Mouse (Mus musculus): ENCODE measurements around the gene Kctd3.
A peak's percentile ranks its signal among the peaks of the same experiment; 100 is the strongest.
"Not testable (repeated sequence)": the region's sequence is repeated elsewhere in the genome, so short reads cannot be mapped to it uniquely, and the experiment has no call there.

Gene Kctd3

GRCm38 (mm10) chr1:189007239-189007979, at the start of gene Kctd3:
TSS of gene Kctd3 (minus strand) at chr1:189007841.
- peak; percentile 95 for DNase-seq

GRCm38 (mm10) chr1:189057425-189057824, 49.8 kb upstream of the Kctd3 start:
- no peak for DNase-seq

- DNase-seq = no peak
Measured at GRCm38 (mm10) chr1:189055933-189056332, 48.3 kb upstream of the Kctd3 start.

- peak; percentile 47 for DNase-seq
Measured at GRCm38 (mm10) chr1:189054941-189055551, 47.4 kb upstream of the Kctd3 start.

- no peak for DNase-seq
Measured at GRCm38 (mm10) chr1:189054191-189054590, 46.5 kb upstream of the Kctd3 start.

DNA sequence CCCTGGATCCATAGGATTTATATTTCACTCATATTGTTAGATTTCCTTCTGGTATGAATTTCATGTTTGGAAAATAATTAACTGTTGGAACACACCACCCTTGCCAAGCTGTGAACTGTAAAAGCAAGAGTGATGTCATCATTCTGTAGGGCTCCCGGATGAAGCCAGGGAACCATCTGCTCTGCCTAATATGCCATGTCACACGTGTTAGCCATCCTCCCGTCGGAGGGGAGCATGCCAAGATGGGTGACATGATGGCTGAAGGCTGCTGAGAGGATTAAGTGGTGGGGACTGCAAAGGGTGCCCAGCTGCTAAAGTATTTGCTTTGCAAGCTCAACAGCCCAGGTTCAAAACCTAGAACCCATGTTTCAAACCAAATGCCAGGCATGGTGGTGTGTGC, 44.5 kb upstream of the Kctd3 start:
- no peak for DNase-seq

GRCm38 (mm10) chr1:189050122-189050521, 42.5 kb upstream of the Kctd3 start:
- DNase-seq = no peak

DNA sequence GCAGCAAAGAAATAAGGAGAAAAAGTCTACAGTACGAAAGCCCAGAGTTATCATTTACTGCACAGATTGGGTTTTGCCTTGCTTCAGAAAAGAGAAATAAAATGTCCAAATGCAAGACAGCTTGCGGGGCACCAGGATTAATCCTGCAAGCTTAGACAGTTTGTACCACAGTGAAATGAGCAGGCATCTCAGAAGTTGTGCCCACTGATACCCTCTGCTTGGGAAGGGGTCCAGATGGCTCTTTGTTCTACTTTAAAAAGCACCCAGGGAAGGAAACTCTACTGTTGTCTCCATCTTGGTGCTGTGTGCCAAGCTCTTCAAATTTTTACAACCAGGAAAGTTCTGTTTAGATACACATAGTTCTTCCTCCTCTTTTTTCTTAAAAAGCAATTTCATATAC, 40.7 kb upstream of the Kctd3 start:
- peak; percentile 33 for DNase-seq

DNA sequence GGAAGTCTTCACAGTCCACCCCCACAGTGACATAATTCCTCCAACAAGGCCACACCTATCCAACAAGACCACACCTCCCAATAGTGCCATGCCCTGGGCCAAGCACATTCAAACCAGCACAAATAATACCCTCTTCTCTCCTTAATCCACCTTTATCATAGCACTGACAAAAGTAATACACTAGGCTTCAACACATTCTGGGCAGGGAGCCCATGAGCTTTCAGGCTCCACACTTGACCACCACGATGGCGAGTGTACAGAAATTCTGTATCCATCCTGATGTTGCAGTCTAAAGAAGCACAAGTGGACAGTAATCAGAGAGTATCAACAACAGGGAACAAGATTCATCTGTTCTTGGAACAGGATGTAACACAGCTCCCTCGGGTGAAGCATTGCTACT, 40.3 kb upstream of the Kctd3 start:
- no peak for DNase-seq

- no peak for DNase-seq
Measured at GRCm38 (mm10) chr1:189046831-189047230, 39.2 kb upstream of the Kctd3 start.

- no peak for DNase-seq
Measured at GRCm38 (mm10) chr1:189046301-189046700, 38.7 kb upstream of the Kctd3 start.

- no peak for DNase-seq
Measured at GRCm38 (mm10) chr1:189041261-189041660, 33.6 kb upstream of the Kctd3 start.

DNA sequence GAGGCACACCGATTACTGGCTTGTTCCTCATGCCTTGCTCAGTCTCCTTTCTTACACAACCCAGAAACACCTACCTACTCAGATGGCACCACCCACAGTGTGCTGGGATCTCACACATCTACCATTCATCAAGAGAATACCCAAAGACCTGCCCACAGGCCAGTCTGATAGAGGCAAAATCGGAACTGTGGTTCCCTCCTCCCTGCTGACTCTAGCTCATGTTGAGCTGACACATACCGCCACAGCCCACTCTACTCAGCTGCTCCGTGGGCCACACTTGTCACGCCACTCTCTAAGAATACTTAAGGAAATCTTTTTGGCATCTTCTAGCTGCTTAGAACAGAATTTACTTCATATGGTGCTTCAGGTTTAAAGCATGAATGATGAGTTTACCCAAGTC, 31.7 kb upstream of the Kctd3 start:
- DNase-seq = peak; percentile 33

- DNase-seq = not testable (repeated sequence)
Measured at GRCm38 (mm10) chr1:189032817-189033216, 25.2 kb upstream of the Kctd3 start.

GRCm38 (mm10) chr1:189030975-189031374, 23.3 kb upstream of the Kctd3 start:
- DNase-seq = no peak

- no peak for DNase-seq
Measured at GRCm38 (mm10) chr1:189028267-189028666, 20.6 kb upstream of the Kctd3 start.

- DNase-seq = no peak
Measured at GRCm38 (mm10) chr1:189026885-189027284, 19.2 kb upstream of the Kctd3 start.

DNA sequence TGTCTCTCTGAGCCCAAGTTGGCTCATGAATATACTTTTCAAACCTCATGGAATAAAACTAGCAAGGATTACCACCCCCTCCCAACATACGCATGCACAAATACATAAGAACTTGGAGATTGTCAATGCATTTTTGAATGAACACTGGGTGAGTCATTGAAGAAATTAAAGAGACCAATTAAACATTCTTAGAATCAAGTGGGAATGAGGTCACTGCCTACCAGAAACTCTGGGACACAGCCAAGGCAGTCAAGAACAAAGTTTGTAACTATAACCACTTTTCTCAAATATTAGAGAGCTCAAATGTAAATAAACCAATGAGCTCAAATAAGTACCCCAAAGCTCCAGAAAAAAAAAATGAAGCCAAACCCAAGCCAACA, 16.1 kb upstream of the Kctd3 start:
- DNase-seq = no peak

DNA sequence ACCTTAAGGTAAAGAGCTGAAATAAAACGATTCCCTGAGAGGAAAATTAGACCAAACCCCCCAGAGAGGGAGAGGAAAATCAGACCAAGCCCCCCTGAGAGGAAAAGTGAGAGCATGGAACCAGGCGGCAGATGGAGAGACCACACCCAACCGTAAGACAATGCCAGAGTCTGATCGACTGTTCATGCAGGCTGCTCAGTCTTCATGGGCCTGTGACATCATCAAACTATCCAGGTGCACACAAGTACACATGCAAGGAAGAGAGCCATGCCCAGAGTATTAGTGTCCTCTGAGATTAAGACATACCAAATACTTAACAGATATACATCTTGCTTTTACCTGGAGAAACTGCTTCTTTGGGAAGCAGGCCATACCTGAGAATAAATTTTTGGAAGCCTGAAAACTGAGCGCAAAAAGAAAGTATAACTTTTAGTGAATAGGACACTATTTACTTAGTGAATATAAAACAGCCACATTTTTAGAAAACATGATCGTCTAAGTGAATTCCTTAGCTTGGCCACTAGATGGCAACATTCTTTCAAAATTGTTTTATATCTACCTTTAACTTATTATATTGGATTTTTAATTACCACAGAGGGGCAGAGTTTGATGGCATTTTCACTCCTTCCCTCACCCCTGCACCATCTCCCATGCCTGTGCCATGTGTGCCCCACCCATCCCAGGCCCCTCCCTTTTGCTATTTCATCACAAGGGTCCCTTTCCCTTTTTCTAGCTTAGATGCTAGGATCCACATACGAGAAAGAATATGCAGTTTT, 15.5 kb upstream of the Kctd3 start:
- DNase-seq = no peak

DNA sequence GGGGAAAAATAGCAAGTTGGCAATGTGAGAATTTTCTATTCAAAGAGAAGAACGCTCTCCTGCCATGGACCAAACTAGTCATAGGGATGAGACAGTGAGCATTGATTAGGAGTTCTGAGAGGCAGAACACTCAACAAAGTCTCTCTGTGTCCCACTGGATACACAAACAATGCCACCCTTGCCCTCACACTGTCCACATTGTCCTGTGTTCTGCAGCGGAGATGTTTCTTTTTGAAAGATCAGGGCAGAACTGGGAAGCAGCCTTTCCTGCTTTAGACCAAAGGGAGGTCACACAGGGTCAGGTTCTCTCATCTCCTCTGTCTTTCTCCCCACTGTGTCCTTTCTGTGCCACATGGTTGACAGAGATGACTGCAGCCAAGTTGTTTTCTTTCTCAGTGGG, 7.7 kb upstream of the Kctd3 start:
- DNase-seq = peak; percentile 78

GRCm38 (mm10) chr1:189013587-189013921, 5.9 kb upstream of the Kctd3 start:
- no peak for DNase-seq

- no peak for DNase-seq
Measured at GRCm38 (mm10) chr1:189012846-189013586, 5.4 kb upstream of the Kctd3 start.

- DNase-seq = no peak
Measured at GRCm38 (mm10) chr1:189010671-189011070, 3.0 kb upstream of the Kctd3 start.

DNA sequence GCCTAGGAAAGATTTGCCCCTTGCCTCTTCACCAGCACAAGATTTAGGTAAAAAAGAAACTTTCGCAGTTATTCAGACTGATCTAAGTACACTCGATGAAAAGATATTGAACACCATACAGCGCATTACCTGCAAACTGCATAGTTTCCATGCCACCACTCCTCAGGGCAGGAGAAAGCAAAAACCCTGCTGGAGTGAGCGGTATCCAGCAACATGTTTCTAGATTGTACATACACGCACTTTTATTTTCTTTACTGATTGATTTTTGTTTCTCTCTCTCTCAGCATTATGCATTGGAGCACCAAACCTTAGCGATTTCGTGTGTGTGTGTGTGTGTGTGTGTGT, 311 bp upstream of the Kctd3 start:
- DNase-seq = no peak

Data from layer of hippocampus, adult 9-11 months (tissue).